Mouse (Mus musculus) neural tube, embryonic 12.5 days (tissue): ENCODE measurements around the gene Zpbp2. TPM values are rescaled to one million over a fixed set of nuclear protein-coding genes. Genes with fewer than 3 reads are reported as not detected.

Source experiments
- ATAC-seq: fragments of 200-750 bp; cut with Nextera tagmentation; 2 replicates; pipeline ENCODE4 v1.8.0; 2017; ENCODE audit warnings: low read depth, mild to moderate bottlenecking, moderate TSS enrichment, moderate library complexity; ENCODE audit not compliant: low FRiP score
- H3K27ac ChIP-seq: fragments of 300-500 bp; sonication (generic); 2 replicates; pipeline ENCODE4 v1.5.1; 2016
- H3K27me3 ChIP-seq: fragments of 300-500 bp; sonication (generic); replicated peaks from 2 replicates; pipeline ENCODE4 v1.6.1; 2016; ENCODE audit warnings: mild to moderate bottlenecking
- H3K36me3 ChIP-seq: fragments of 300-500 bp; sonication (generic); 2 replicates; pipeline ENCODE4 v1.6.1; 2016; ENCODE audit warnings: mild to moderate bottlenecking
- H3K4me1 ChIP-seq: fragments of 300-500 bp; sonication (generic); 2 replicates; pipeline ENCODE4 v1.6.1; 2016
- H3K4me2 ChIP-seq: fragments of 300-500 bp; sonication (generic); replicated peaks from 2 replicates; pipeline ENCODE4 v1.6.1; 2016; ENCODE audit warnings: mild to moderate bottlenecking
- H3K4me3 ChIP-seq: fragments of 300-500 bp; sonication (generic); 2 replicates; pipeline ENCODE4 v1.5.1; 2016
- H3K9ac ChIP-seq: fragments of 300-500 bp; sonication (generic); 2 replicates; pipeline ENCODE4 v1.6.1; 2016; ENCODE audit warnings: mild to moderate bottlenecking
- H3K9me3 ChIP-seq: fragments of 300-500 bp; sonication (generic); 2 replicates; pipeline ENCODE4 v1.6.1; 2016; ENCODE audit warnings: mild to moderate bottlenecking
- WGBS: fragments of 180-500 bp; shearing (Covaris S2); methylation state at CpG from one replicate; pipeline ENCODE4 v1.1.7; 2016; 5-methylcytosine and 5-hydroxymethylcytosine counted together
- polyA plus RNA-seq: library from polyadenylated mRNA; unstranded; fragments of >200 nt; fragmentation: Nextera tagmentation; extraction: Ambion mirVana; gene quantifications from 2 replicates; pipeline ENCODE4 v1.2.1, GENCODE M21; 2016

The Zpbp2 gene
- 0.15 TPM in 1 of 2 replicates, not detected in the other for polyA plus RNA-seq

GRCm38 (mm10) chr11:98550975-98551828, at the start of gene Zpbp2:
Zpbp2 (plus strand) TSS chr11:98551097.
- Histone ChIP-seq H3K27ac (peak within 1 kb of the TSS; percentile 57; the same call in 1 of the 2 replicates), H3K27me3 (peaks cover 43% of the 10 kb centered on the region), H3K4me2 (peak within 1 kb of the TSS; percentile 63), H3K9me3 (no peaks in the 10 kb centered on the region), H3K9ac (peak within 1 kb of the TSS; percentile 53), H3K4me3 (peak within 1 kb of the TSS; percentile 63), H3K4me1 (0 out of 2 replicates have a peak, but pooled peaks cover 5% of the 10 kb centered on the region), H3K36me3 (no peaks in the 10 kb centered on the region)
- WGBS, result under 1% methylated on average over 51 of the region's 51 CpGs
- peak; percentile 98 for ATAC-seq

- ATAC-seq, result no peak
- WGBS, result 66% methylated on average over 3 of the region's 3 CpGs
- no peaks in the 10 kb centered on the region for H3K4me1 ChIP-seq
- no peak overlapping the region for H3K9ac ChIP-seq
- H3K4me3 ChIP-seq, result no peak overlapping the region
- no peak overlapping the region for H3K4me2 ChIP-seq
- no peak overlapping the region for H3K27ac ChIP-seq
- no peaks in the 10 kb centered on the region for H3K27me3 ChIP-seq
- no peaks in the 10 kb centered on the region for H3K36me3 ChIP-seq
- H3K9me3 ChIP-seq, result no peaks in the 10 kb centered on the region
Measured at GRCm38 (mm10) chr11:98504926-98505325, 46.0 kb upstream of the Zpbp2 start.

GRCm38 (mm10) chr11:98509434-98509833, 41.5 kb upstream of the Zpbp2 start:
- no peak overlapping the region for H3K27ac ChIP-seq
- ATAC-seq, result no peak
- 84% methylated on average over 7 of the region's 7 CpGs for WGBS

GRCm38 (mm10) chr11:98510125-98510524, 40.8 kb upstream of the Zpbp2 start:
- 93% methylated on average over 8 of the region's 8 CpGs for WGBS
- no peak for ATAC-seq
- Histone ChIP-seq H3K4me3 (no peak overlapping the region), H3K27ac (no peak overlapping the region), H3K4me2 (no peak overlapping the region), H3K4me1 (no peaks in the 10 kb centered on the region), H3K27me3 (no peaks in the 10 kb centered on the region), H3K36me3 (no peaks in the 10 kb centered on the region), H3K9me3 (no peaks in the 10 kb centered on the region), H3K9ac (no peak overlapping the region)

More at GRCm38 (mm10) chr11:98509434-98509833, 41.5 kb upstream of the Zpbp2 start:
- Histone ChIP-seq H3K4me2 (no peak overlapping the region), H3K36me3 (no peaks in the 10 kb centered on the region), H3K4me1 (no peaks in the 10 kb centered on the region), H3K27me3 (no peaks in the 10 kb centered on the region), H3K9me3 (no peaks in the 10 kb centered on the region), H3K9ac (no peak overlapping the region), H3K4me3 (no peak overlapping the region)

GRCm38 (mm10) chr11:98512881-98513280, 38.0 kb upstream of the Zpbp2 start:
- H3K9ac ChIP-seq, result no peak overlapping the region
- no peaks in the 10 kb centered on the region for H3K4me1 ChIP-seq
- no peaks in the 10 kb centered on the region for H3K9me3 ChIP-seq
- H3K4me2 ChIP-seq, result no peak overlapping the region
- ATAC-seq, result no peak
- H3K27ac ChIP-seq, result no peak overlapping the region
- H3K4me3 ChIP-seq, result no peak overlapping the region
- H3K36me3 ChIP-seq, result no peaks in the 10 kb centered on the region
- WGBS, result 93% methylated on average over 13 of the region's 13 CpGs
- H3K27me3 ChIP-seq, result no peaks in the 10 kb centered on the region

GRCm38 (mm10) chr11:98513356-98513936, 37.5 kb upstream of the Zpbp2 start:
- no peak for ATAC-seq
- Histone ChIP-seq H3K27me3 (no peaks in the 10 kb centered on the region), H3K9me3 (no peaks in the 10 kb centered on the region), H3K4me1 (no peaks in the 10 kb centered on the region), H3K4me2 (no peak overlapping the region), H3K9ac (no peak overlapping the region), H3K36me3 (no peaks in the 10 kb centered on the region), H3K27ac (no peak overlapping the region), H3K4me3 (no peak overlapping the region)
- WGBS, result 67% methylated on average over 6 of the region's 6 CpGs

GRCm38 (mm10) chr11:98520468-98520867, 30.4 kb upstream of the Zpbp2 start:
- H3K4me3 ChIP-seq, result no peak overlapping the region
- H3K9me3 ChIP-seq, result no peaks in the 10 kb centered on the region
- H3K36me3 ChIP-seq, result no peaks in the 10 kb centered on the region
- H3K4me2 ChIP-seq, result no peak overlapping the region
- no peak for ATAC-seq
- no peak overlapping the region for H3K9ac ChIP-seq
- no peak overlapping the region for H3K27ac ChIP-seq
- 69% methylated on average over 10 of the region's 10 CpGs for WGBS
- no peaks in the 10 kb centered on the region for H3K4me1 ChIP-seq
- no peaks in the 10 kb centered on the region for H3K27me3 ChIP-seq

GRCm38 (mm10) chr11:98525140-98525539, 25.8 kb upstream of the Zpbp2 start:
- no peaks in the 10 kb centered on the region for H3K9me3 ChIP-seq
- H3K27ac ChIP-seq, result no peak overlapping the region
- no peak overlapping the region for H3K4me3 ChIP-seq
- no peak overlapping the region for H3K4me2 ChIP-seq
- ATAC-seq, result no peak
- no peaks in the 10 kb centered on the region for H3K36me3 ChIP-seq
- no peak overlapping the region for H3K9ac ChIP-seq
- 66% methylated on average over 4 of the region's 4 CpGs for WGBS
- H3K27me3 ChIP-seq, result no peaks in the 10 kb centered on the region
- H3K4me1 ChIP-seq, result no peaks in the 10 kb centered on the region

- no peak overlapping the region for H3K4me3 ChIP-seq
- H3K27ac ChIP-seq, result no peak overlapping the region
- WGBS, result 74% methylated on average over 10 of the region's 10 CpGs
- ATAC-seq, result no peak
- H3K27me3 ChIP-seq, result no peaks in the 10 kb centered on the region
- H3K4me2 ChIP-seq, result no peak overlapping the region
- H3K4me1 ChIP-seq, result no peaks in the 10 kb centered on the region
- no peaks in the 10 kb centered on the region for H3K36me3 ChIP-seq
- H3K9me3 ChIP-seq, result no peaks in the 10 kb centered on the region
- H3K9ac ChIP-seq, result no peak overlapping the region
Measured at GRCm38 (mm10) chr11:98526824-98527461, 24.0 kb upstream of the Zpbp2 start.

- Histone ChIP-seq H3K27ac (no peak overlapping the region), H3K4me3 (no peak overlapping the region), H3K4me1 (no peaks in the 10 kb centered on the region), H3K9ac (no peak overlapping the region), H3K4me2 (no peak overlapping the region), H3K36me3 (no peaks in the 10 kb centered on the region), H3K27me3 (peaks cover 7% of the 10 kb centered on the region), H3K9me3 (no peaks in the 10 kb centered on the region)
- ATAC-seq, result no peak
Measured at GRCm38 (mm10) chr11:98537480-98538034, 13.3 kb upstream of the Zpbp2 start.

- WGBS, result 79% methylated on average over 5 of the region's 5 CpGs
- H3K36me3 ChIP-seq, result no peaks in the 10 kb centered on the region
- no peak overlapping the region for H3K27ac ChIP-seq
- no peak overlapping the region for H3K4me3 ChIP-seq
- no peaks in the 10 kb centered on the region for H3K9me3 ChIP-seq
- H3K9ac ChIP-seq, result no peak overlapping the region
- peaks cover 2% of the 10 kb centered on the region; the same call in 1 of the 2 replicates for H3K4me1 ChIP-seq
- no peak overlapping the region for H3K4me2 ChIP-seq
- ATAC-seq, result no peak
- H3K27me3 ChIP-seq, result peaks cover 25% of the 10 kb centered on the region
Measured at GRCm38 (mm10) chr11:98540319-98540718, 10.6 kb upstream of the Zpbp2 start.

- Histone ChIP-seq H3K4me1 (peaks cover 6% of the 10 kb centered on the region; the same call in 1 of the 2 replicates), H3K9ac (no peak overlapping the region), H3K27me3 (peaks cover 47% of the 10 kb centered on the region), H3K36me3 (no peaks in the 10 kb centered on the region), H3K4me3 (no peak overlapping the region), H3K27ac (no peak overlapping the region), H3K4me2 (no peak overlapping the region), H3K9me3 (no peaks in the 10 kb centered on the region)
- WGBS, result 77% methylated on average over 8 of the region's 8 CpGs
- ATAC-seq, result no peak
Measured at GRCm38 (mm10) chr11:98542553-98542952, 8.3 kb upstream of the Zpbp2 start.
